Mouse (Mus musculus) macrophage (primary cell): ENCODE results near the gene Tgtp2. TPM values are rescaled to one million over a fixed set of nuclear protein-coding genes. Genes with fewer than 3 reads are reported as not detected.
"Not testable (repeated sequence)": the region's sequence is repeated elsewhere in the genome, so short reads cannot be mapped to it uniquely, and the experiment has no call there.

ENCODE experiments used
- H3K27ac ChIP-seq: fragments of 350-480 bp; formaldehyde crosslinking; 2 replicates; pipeline ENCODE4 v1.9.0; 2021
- H3K36me3 ChIP-seq: fragments of 350-480 bp; formaldehyde crosslinking; 2 replicates; pipeline ENCODE4 v1.9.0; 2021; ENCODE audit errors: inconsistent target
- H3K4me3 ChIP-seq: fragments of 350-480 bp; formaldehyde crosslinking; 2 replicates; pipeline ENCODE4 v1.9.0; 2021; ENCODE audit errors: inconsistent target
- H3K79me2 ChIP-seq: fragments of 350-480 bp; formaldehyde crosslinking; 2 replicates; pipeline ENCODE4 v1.9.0; 2021; ENCODE audit errors: inconsistent target
- WGBS: methylation state at CpG from one replicate; pipeline ENCODE4 v1.1.7; 2026; ENCODE audit warnings: inconsistent platforms; ENCODE audit not compliant: missing documents; 5-methylcytosine and 5-hydroxymethylcytosine counted together
- polyA plus RNA-seq: library from polyadenylated mRNA; stranded (reverse); fragments of 250-400 nt; gene quantifications from 3 replicates; pipeline ENCODE4 v1.2.4, GENCODE M21; 2018; ENCODE audit warnings: inconsistent platforms
- total RNA-seq, 78 experiments: library from RNA; depleted of rRNA; stranded (reverse); fragments of 250-400 nt; gene quantifications; 1 replicate in 9 of 78; 2 replicates in 24 of 78; 3 replicates in 43 of 78; 4 replicates in 2 of 78; pipeline ENCODE4 v1.2.4; 2018; ENCODE audit warnings: inconsistent platforms in 56 of 78

Gene Tgtp2
- total RNA-seq (2018; cell fraction: chromatin; rRNA removed): 100 to 1,000 TPM in 13 of 26 experiments, 10 to 100 TPM in 8, 1 to 10 TPM in 5; 3.2 to 381 (median 96.4) TPM
- total RNA-seq (2018; cell fraction: cytosol; rRNA removed): 100 to 1,000 TPM in 14 of 26 experiments, 10 to 100 TPM in 12; 22.0 to 727 (median 214) TPM
- total RNA-seq (2018; cell fraction: nucleus; rRNA removed): 100 to 1,000 TPM in 15 of 26 experiments, 10 to 100 TPM in 11; 14.5 to 657 (median 295) TPM
- polyA plus RNA-seq: 27.3 to 134 TPM (median 32.0 TPM) in 3 replicates

- H3K36me3 ChIP-seq: not testable (repeated sequence)
- Histone ChIP-seq H3K79me2 (peaks cover 34% of the 10 kb centered on the region), H3K27ac (peak within 1 kb of the TSS; percentile 37), H3K4me3 (peak within 1 kb of the TSS; percentile 17; the same call in 1 of the 2 replicates)
- 0% methylated on average over 3 of the region's 5 CpGs for WGBS
Measured at GRCm38 (mm10) chr11:49063713-49064469, at the start of gene Tgtp2. Gene Tgtp2, minus strand, starts transcription at chr11:49064206.

- Histone ChIP-seq H3K4me3 (no peak overlapping the region), H3K36me3 (no peaks in the 10 kb centered on the region), H3K79me2 (no peaks in the 10 kb centered on the region), H3K27ac (no peak overlapping the region)
- WGBS: 96% methylated on average over 5 of the region's 6 CpGs
Measured at GRCm38 (mm10) chr11:49112624-49113219, 48.7 kb upstream of the Tgtp2 start.

GRCm38 (mm10) chr11:49111000-49111399 is 47.0 kb upstream of the Tgtp2 start:
- 100% methylated on average over 1 of the region's 1 CpGs for WGBS
- Histone ChIP-seq H3K27ac (no peak overlapping the region), H3K79me2 (no peaks in the 10 kb centered on the region), H3K4me3 (no peak overlapping the region), H3K36me3 (no peaks in the 10 kb centered on the region)

GRCm38 (mm10) chr11:49108833-49109232 is 44.8 kb upstream of the Tgtp2 start:
- H3K36me3 ChIP-seq: no peaks in the 10 kb centered on the region
- no peak overlapping the region for H3K4me3 ChIP-seq
- no peaks in the 10 kb centered on the region; the same call in 1 of the 2 replicates for H3K79me2 ChIP-seq
- WGBS: 27% methylated on average over 1 of the region's 1 CpGs
- H3K27ac ChIP-seq: no peak overlapping the region

GRCm38 (mm10) chr11:49107650-49108537 is 43.9 kb upstream of the Tgtp2 start:
- no peaks in the 10 kb centered on the region for H3K36me3 ChIP-seq
- H3K79me2 ChIP-seq: no peaks in the 10 kb centered on the region; the same call in 1 of the 2 replicates
- H3K4me3 ChIP-seq: no peak overlapping the region
- no peak overlapping the region for H3K27ac ChIP-seq
- WGBS: 75% methylated on average over 10 of the region's 10 CpGs

- Histone ChIP-seq H3K4me3 (no peak overlapping the region), H3K27ac (no peak overlapping the region), H3K79me2 (peaks cover 5% of the 10 kb centered on the region; the same call in 1 of the 2 replicates), H3K36me3 (no peaks in the 10 kb centered on the region; the same call in 1 of the 2 replicates)
- 88% methylated on average over 1 of the region's 1 CpGs for WGBS
Measured at GRCm38 (mm10) chr11:49105752-49106151, 41.7 kb upstream of the Tgtp2 start.

- Histone ChIP-seq H3K4me3 (no peak overlapping the region), H3K36me3 (peaks cover 2% of the 10 kb centered on the region; the same call in 1 of the 2 replicates), H3K27ac (no peak overlapping the region), H3K79me2 (peaks cover 25% of the 10 kb centered on the region; the same call in 1 of the 2 replicates)
- 27% methylated on average over 8 of the region's 8 CpGs for WGBS
Measured at GRCm38 (mm10) chr11:49103047-49103693, 39.2 kb upstream of the Tgtp2 start.

GRCm38 (mm10) chr11:49101500-49101899 is 37.5 kb upstream of the Tgtp2 start:
- Histone ChIP-seq H3K79me2 (peaks cover 42% of the 10 kb centered on the region; the same call in 1 of the 2 replicates), H3K27ac (peak overlapping the region; percentile 49), H3K4me3 (no peak overlapping the region), H3K36me3 (peaks cover 18% of the 10 kb centered on the region)
- WGBS: 25% methylated on average over 5 of the region's 5 CpGs

GRCm38 (mm10) chr11:49100409-49100808 is 36.4 kb upstream of the Tgtp2 start:
- Histone ChIP-seq H3K79me2 (peaks cover 53% of the 10 kb centered on the region), H3K27ac (peak overlapping the region; percentile 49), H3K4me3 (peak overlapping the region; percentile 8; the same call in 1 of the 2 replicates), H3K36me3 (peaks cover 29% of the 10 kb centered on the region)
- WGBS: 75% methylated on average over 3 of the region's 3 CpGs

GRCm38 (mm10) chr11:49095367-49095766 is 31.4 kb upstream of the Tgtp2 start:
- Histone ChIP-seq H3K79me2 (peaks cover 98% of the 10 kb centered on the region), H3K36me3 (peaks cover 51% of the 10 kb centered on the region), H3K27ac (no peak overlapping the region), H3K4me3 (no peak overlapping the region)
- 93% methylated on average over 4 of the region's 4 CpGs for WGBS

- peaks cover 51% of the 10 kb centered on the region for H3K36me3 ChIP-seq
- WGBS: 62% methylated on average over 6 of the region's 6 CpGs
- H3K27ac ChIP-seq: no peak overlapping the region
- H3K4me3 ChIP-seq: no peak overlapping the region
- peaks cover 100% of the 10 kb centered on the region for H3K79me2 ChIP-seq
Measured at GRCm38 (mm10) chr11:49093861-49094660, 30.1 kb upstream of the Tgtp2 start.

- peaks cover 45% of the 10 kb centered on the region for H3K36me3 ChIP-seq
- 20% methylated on average over 2 of the region's 2 CpGs for WGBS
- peak overlapping the region; percentile 24; the same call in 1 of the 2 replicates for H3K27ac ChIP-seq
- H3K4me3 ChIP-seq: no peak overlapping the region
- H3K79me2 ChIP-seq: peaks cover 100% of the 10 kb centered on the region
Measured at GRCm38 (mm10) chr11:49092786-49093185, 28.8 kb upstream of the Tgtp2 start.

- peaks cover 39% of the 10 kb centered on the region for H3K36me3 ChIP-seq
- 92% methylated on average over 1 of the region's 1 CpGs for WGBS
- H3K79me2 ChIP-seq: peaks cover 99% of the 10 kb centered on the region
- peak overlapping the region; percentile 24; the same call in 1 of the 2 replicates for H3K27ac ChIP-seq
- H3K4me3 ChIP-seq: no peak overlapping the region
Measured at GRCm38 (mm10) chr11:49092053-49092586, 28.1 kb upstream of the Tgtp2 start.
